Mouse (Mus musculus): ENCODE data around the gene Slc22a29. TPM values are rescaled to one million over a fixed set of nuclear protein-coding genes. Genes with fewer than 3 reads are reported as not detected.
A peak's percentile ranks its signal among the peaks of the same experiment; 100 is the strongest.
"Not testable (repeated sequence)": the region's sequence is repeated elsewhere in the genome, so short reads cannot be mapped to it uniquely, and the experiment has no call there.

Gene Slc22a29
- not detected for total RNA-seq (2021)

DNA sequence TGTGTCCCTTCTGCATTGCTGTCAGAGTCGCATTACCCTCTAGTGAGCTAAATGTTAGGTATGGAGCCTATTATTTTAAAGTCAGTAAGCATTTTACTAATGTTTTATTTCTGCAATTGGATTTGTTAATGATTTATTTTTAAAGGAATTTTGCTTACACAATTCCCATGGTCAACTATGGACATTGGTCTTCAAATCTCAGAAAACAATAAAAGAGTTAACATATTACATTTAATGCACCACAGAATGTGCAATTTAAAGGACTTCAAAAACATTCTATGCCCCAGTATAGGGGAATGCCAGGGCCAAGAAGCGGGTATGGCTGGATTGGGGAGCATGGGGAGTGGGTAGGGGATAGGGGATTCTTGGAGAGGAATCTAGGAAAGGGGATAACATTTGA lies at the start of gene Slc22a29:
Slc22a29 (minus strand) TSS at position 101 of the 400 bp plus-strand sequence.
- intact Hi-C loops (cut with DNase I): no loop called here
- DNase-seq (ENCODE audit: extremely low spot score in 1 of 2, low spot score in 2 of 2): no peak

DNA sequence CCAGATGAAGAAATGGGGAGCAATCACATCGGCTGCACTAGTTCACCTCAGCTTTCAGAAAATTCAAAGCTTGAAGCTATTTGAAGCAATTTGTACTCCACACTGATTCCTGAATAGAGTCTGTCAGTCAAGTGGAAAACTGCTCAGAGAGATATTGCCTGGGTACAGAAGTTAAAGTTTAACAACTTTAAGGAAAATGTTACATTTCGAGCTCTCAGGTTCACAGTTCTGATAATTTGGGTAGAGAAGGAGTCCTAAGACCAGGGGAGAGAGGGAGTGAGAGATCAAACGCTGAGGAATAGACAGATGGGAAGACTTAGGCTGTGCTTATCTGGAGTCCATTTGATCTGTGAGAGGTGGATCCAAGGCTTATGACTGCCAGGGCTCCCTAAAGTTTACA lies 46.6 kb upstream of the Slc22a29 start:
- DNase-seq (ENCODE audit: extremely low spot score in 1 of 2, low spot score in 2 of 2): no peak
- intact Hi-C loops (cut with DNase I): no loop called here

DNA sequence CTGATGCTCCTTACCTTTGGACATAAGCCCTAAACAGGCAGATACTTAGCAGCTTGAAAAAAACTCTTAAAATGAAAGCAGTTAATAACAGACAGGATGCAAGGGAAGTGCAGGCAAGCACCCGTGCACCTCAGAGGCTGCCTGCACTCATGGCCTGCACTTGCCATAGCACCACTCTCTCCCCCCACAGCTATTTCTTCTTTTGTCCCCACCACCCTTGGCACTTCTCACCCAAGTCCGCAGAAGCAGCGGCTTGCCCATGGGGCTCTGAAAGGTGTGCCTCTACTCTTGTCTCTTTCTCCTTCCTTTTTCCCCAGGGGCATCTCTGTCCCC lies 34.0 kb upstream of the Slc22a29 start:
- intact Hi-C loops (cut with DNase I): no loop called here
- no peak for DNase-seq (ENCODE audit: extremely low spot score in 1 of 2, low spot score in 2 of 2)

DNA sequence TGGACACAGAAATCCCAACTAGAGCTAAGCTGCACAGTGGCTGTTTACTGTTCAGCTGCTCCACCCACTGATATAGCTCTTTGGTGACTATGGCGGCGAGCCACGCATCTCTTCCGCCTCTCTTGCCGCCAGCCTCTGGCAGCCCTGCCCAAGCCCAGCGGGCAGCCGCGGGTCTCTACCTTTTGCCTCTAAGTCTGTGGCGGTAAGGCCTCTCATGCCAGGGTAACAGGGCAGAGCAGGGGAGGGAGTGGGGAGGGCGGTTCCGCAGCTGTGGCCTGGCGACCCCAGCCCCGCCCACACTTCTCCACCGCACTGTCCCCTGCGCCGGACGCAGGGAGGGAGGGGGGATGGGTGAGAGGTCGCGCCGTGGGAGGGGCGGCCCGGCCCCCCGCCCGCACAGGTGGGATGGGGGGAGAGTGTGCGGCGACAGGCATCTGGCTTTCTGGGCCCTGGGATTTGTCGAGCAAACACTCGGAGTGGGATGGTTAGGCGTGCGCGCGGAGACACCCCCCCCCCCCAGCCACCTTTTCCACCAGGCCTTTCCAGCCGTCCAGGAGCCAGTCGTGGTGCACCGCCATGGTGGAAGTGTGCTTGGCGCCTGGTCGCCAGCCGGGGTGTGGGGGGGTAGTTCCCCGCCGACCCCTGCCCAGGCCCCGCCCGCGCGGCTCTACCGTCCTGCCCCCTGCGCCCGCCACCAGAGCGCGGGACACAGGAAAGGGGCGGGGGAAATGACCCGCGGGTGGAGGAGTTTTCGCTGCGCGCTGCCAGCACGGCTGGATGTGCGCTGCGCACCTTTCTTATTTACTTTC lies 33.4 kb upstream of the Slc22a29 start:
- intact Hi-C loops (cut with DNase I): no loop called here

DNA sequence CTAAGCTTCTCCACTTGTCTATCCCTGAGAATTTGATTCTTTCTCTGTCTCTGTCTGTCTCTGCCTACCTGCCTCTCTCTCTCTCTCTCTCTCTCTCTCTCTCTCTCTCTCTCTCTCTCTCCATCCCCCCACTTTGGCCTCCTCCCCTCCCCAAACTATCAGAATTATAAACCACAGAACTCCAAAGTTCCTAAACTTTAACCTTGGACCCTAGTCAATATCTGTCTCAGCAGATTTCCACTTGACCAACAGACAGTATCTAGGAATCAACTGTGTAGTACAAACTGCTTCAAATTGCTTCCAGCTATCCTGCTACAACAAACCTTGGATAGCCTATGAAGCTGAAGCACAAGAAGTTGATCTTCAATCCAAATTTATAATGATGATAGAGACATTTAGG lies 10.2 kb upstream of the Slc22a29 start:
- DNase-seq (ENCODE audit: extremely low spot score in 1 of 2, low spot score in 2 of 2): no peak
- intact Hi-C loops (cut with DNase I): no loop called here

More for the DNA sequence above, 33.4 kb upstream of the Slc22a29 start:
- DNase-seq (ENCODE audit: extremely low spot score in 1 of 2, low spot score in 2 of 2): peak in 1 of 2 experiments; percentile 80

DNA sequence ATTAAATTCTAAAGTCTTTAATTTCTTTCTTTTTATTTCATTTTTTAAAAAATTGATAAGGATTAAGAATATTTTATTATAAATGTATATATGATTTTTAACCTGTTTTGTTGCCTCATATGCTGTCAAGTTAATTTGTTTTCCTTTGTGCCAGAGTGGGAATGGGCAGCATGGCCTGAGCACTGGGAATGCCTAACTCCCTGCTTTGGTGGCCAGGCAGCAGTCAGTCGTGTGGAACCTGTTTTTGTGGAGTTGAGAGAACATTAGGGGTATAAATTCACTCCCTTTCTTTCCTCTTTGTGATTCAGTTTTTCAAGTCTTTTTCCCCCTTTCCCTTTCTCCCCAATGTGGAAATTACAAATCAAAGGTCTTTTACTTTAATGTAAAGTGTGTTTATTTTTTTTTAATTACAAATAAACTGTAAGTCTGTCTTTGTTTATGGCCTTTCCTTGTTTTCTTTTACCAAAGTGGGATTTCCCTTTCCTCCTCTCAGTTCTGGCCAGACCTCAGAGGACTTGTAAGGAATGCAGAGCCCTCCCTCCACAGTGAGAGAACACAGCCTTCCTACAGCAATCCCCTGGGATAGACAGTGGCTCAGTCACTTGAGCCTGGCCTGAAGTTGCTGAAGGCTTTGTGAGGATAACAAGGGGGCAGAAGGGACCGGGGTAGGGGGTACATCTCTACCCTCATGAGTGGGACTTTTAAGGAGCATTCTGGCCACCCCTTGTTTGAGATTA lies 69.7 kb downstream of the Slc22a29 start:
- intact Hi-C loops (cut with DNase I): no loop called here

DNA sequence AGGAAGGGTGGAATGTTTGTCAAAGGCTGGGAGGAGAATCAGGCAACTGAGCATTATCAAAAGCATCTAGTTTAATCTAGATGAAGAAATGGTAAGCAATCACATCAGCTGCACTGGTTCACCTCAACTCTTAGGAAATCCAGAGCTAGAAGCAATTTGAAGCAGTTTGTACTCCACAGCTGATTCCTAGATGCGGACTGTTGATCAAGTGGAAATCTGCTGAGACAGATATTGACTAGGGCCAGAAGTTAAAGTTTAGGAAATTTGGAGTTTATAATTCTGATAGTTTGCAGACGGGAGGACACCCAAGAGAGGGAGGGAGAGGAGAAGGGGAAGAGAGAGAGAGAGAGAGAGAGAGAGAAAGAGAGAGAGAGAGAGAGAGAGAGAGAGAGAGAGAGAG lies 76.0 kb downstream of the Slc22a29 start:
- intact Hi-C loops (cut with DNase I); DNase-seq (ENCODE audit: extremely low spot score in 1 of 2, low spot score in 2 of 2): not testable (repeated sequence)

More for the DNA sequence above, 69.7 kb downstream of the Slc22a29 start:
- no peak for DNase-seq (ENCODE audit: extremely low spot score in 1 of 2, low spot score in 2 of 2)

DNA sequence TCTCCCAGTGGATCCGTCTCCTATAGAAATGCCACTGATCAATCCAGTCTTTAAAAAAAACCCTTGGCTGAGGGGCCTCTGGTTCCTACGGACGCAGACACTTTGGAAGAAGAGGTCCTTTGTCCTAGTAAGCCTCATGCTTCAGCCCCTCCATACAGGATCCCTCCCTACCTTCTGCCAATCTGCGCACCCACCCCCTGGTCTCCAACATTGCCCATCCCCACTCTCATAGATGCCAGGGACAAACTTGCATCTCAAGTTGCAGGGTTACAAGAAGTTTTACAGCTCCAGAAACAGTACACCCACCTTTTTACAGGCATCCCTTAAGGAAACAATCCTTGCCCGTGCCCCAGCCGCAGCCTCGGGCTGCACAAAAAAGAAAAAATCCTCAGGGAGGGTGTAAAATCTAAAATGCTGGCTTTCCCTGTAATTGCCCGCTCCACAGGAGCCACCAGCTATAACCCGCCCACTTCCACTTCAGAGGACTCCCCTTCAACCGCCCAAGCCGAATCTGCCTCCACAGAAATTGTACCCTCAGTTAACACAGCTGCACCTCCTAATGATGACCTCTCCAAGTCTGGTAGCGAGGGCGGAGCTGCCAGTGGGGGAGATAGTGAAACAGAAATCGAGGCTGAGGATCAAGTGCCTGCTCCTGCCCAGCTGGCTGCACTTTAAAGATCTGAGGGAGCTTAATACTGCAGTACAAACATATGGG lies 84.4 kb downstream of the Slc22a29 start:
- intact Hi-C loops (cut with DNase I): loop anchor here (10.0 kb wide), 1 partner anchor 281 kb away; no protein-coding TSS in a partner anchor
- DNase-seq (ENCODE audit: extremely low spot score in 1 of 2, low spot score in 2 of 2): not testable (repeated sequence)

DNA sequence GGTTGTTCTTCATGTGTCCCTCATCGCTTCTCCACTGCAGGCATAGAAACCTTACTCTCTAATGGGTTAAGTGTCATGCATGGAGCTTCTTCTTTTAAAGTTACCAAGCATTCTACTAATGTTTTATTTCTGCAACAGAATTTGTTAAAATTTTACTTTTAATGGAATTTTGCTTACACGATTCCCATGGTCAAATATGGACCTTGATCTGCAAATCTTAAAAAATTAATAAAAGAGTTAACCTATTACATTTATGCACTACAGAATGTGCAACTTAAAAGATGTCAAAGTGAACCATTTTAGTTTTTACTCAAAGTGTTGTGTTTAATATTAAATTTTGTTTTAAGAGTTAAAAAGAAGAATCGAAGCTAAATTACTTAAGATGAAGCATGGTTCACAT lies 86.8 kb downstream of the Slc22a29 start, which contains the start of gene Slc22a28:
Slc22a28 (minus strand) TSS at position 102 of the 400 bp plus-strand sequence.
- DNase-seq (ENCODE audit: extremely low spot score in 1 of 2, low spot score in 2 of 2): not testable (repeated sequence)
- intact Hi-C loops (cut with DNase I): loop anchor here (10.0 kb wide), 1 partner anchor 283 kb away; no protein-coding TSS in a partner anchor

Other genes starting within 250 kb of the Slc22a29 start
- gene Slc22a28, start 86.9 kb downstream of the Slc22a29 start, total RNA-seq (2021): not detected
- gene Slc22a30, start 186.2 kb upstream of the Slc22a29 start, total RNA-seq (2021): not detected

Data from left cerebral cortex, postnatal 10 days (tissue).